Mouse (Mus musculus): Measurements from ENCODE around the gene Polrmt. TPM values are rescaled to one million over a fixed set of nuclear protein-coding genes. Genes with fewer than 3 reads are reported as not detected.

The Polrmt gene
- total and polyA plus RNA-seq, 3 experiments: 13.5 to 50.5 (median 49.0) TPM

DNA sequence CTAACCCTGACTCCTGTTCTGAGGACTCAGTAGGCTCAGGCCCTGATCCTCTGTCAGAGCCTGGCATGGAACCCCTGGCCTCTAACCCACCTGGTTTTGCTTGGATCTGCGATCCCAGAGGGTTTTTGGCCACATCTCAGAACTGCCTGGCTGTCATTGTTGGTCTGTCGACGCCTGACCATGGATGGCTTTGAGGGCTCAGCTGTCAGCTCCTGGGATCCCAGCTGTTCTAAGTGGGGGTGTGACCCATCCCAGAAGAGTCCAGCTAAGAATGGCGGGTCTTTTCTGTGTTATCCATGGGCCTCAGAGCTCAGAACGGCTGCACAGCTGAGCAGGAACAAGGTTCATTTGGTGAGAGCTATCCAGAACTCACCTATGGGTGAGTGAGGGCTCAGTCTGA, 25.3 kb downstream of the Polrmt start:
- Histone ChIP-seq H3K36me3 (replicated peaks in 1 of 2; ENCODE audit: control insufficient read depth in 1 of 2, insufficient read depth in 1 of 2, low read length in 1 of 2) (no peaks in the 10 kb centered on the region), H3K79me2 (replicated peaks; ENCODE audit: control insufficient read depth, extremely low read depth, insufficient read depth, poor library complexity, severe bottlenecking) (no peaks in the 10 kb centered on the region), H3K27ac (ENCODE audit: insufficient read depth, low read depth) (no peak overlapping the region), H3K4me1 (ENCODE audit: control insufficient read depth in 1 of 2, insufficient read depth in 2 of 2) (peaks cover 10 to 19% of the 10 kb centered on the region in 2 experiments), H3K27me3 (replicated peaks) (peaks cover 89% of the 10 kb centered on the region), H3K9ac (ENCODE audit: insufficient read depth, low read depth) (no peak overlapping the region), H3K9me3 (replicated peaks; ENCODE audit: low read length) (peaks cover 3% of the 10 kb centered on the region), H3K4me3 (replicated peaks in 1 of 3; ENCODE audit: low read depth in 2 of 3, low read length in 2 of 3, poor library complexity in 1 of 3) (no peak overlapping the region), H3K4me2 (ENCODE audit: insufficient read depth, low read depth, poor library complexity, severe bottlenecking) (no peak overlapping the region)
- in situ Hi-C loops (cut with MboI; ENCODE audit: low pct_ligation_motif_present, low pct_unique_long_range_greater_than_20kb, low sequenced_read_pairs) (no loop called here), dilution Hi-C loops (cut with MboI; ENCODE audit: extremely low pct_ligation_motif_present, extremely low pct_unique_long_range_greater_than_20kb, low sequenced_read_pairs) (no loop called here)
- DNase-seq (ENCODE audit: extremely low read depth): no peak
- TF ChIP-seq IRF4 (IDR thresholded peaks at IDR 0.05; ENCODE audit: low read depth, low read length) (no peak), SMC3 (IDR thresholded peaks at IDR 0.05; ENCODE audit: low read depth, low read length) (no peak), USF2 (conservative IDR thresholded peaks at IDR 0.05; ENCODE audit: low read depth, low read length) (no peak), JUN (IDR thresholded peaks at IDR 0.05; ENCODE audit: insufficient read depth, low read depth, low read length) (no peak), GABPA (IDR thresholded peaks at IDR 0.05; ENCODE audit: insufficient replicate concordance, low read depth, low read length) (no peak), POLR2A (IDR thresholded peaks at IDR 0.05; ENCODE audit: low read depth, low read length) (no peak), HCFC1 (IDR thresholded peaks at IDR 0.05; ENCODE audit: low read depth, low read length) (no peak), MAZ (IDR thresholded peaks at IDR 0.05; ENCODE audit: low read depth, low read length) (no peak), UBTF (IDR thresholded peaks at IDR 0.05; ENCODE audit: low read depth, low read length) (no peak), CTCF (conservative IDR thresholded peaks at IDR 0.05 in 1 of 2, IDR thresholded peaks at IDR 0.05 in 1 of 2; ENCODE audit: low read depth in 2 of 2, low read length in 2 of 2) (no peak), ETS1 (conservative IDR thresholded peaks at IDR 0.05; ENCODE audit: low read depth, low read length) (no peak), MAX (IDR thresholded peaks at IDR 0.05; ENCODE audit: low read length) (no peak), TCF12 (IDR thresholded peaks at IDR 0.05; ENCODE audit: low read depth, low read length) (no peak), PAX5 (IDR thresholded peaks at IDR 0.05; ENCODE audit: low read length) (no peak), CHD2 (IDR thresholded peaks at IDR 0.05; ENCODE audit: low read length) (no peak), ZKSCAN1 (IDR thresholded peaks at IDR 0.05; ENCODE audit: borderline replicate concordance, low read depth, low read length) (no peak), CHD1 (IDR thresholded peaks at IDR 0.05; ENCODE audit: low read depth, low read length) (no peak), ZMIZ1 (IDR thresholded peaks at IDR 0.05; ENCODE audit: low read depth, low read length) (no peak), NRF1 (IDR thresholded peaks at IDR 0.05; ENCODE audit: low read depth, low read length) (no peak), SIN3A (IDR thresholded peaks at IDR 0.05; ENCODE audit: low read length) (no peak)

DNA sequence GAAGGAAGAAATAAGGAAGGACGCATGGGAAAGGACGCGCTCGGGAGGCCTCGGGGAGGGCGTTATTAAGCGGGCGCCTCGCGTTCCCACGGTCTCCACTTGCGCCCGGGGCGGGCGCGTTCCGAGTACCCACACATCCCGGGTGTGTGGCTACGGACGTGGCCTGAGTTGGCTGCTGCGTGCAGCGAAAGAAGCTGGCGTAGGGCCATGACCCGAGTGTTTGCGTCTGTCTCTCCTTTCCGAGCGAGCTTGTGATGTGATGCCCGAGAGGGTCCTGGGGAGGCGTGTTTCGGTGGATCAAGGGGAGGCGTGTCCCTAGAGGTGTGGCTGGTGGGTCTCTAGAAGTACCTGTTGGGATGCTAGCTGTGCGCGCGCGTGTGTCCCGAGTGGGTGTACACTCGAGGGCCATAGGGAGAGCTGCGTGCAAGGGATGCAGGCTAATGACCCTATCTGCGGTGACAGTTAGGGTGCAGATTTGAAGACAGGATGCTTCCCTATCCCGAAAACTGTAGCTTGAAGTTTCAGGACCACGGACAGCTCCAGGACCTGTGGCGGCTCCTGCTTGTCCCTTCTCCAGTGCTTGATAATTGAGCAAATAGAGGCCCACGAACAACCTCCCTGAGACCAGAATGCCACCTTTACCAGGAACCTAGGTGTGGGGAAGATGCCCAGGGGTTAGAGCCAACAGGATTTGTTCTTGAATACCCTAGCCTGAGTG, 28.6 kb downstream of the Polrmt start:
- Histone ChIP-seq H3K27me3 (replicated peaks) (peaks cover 79% of the 10 kb centered on the region), H3K36me3 (replicated peaks in 1 of 2; ENCODE audit: control insufficient read depth in 1 of 2, insufficient read depth in 1 of 2, low read length in 1 of 2) (no peaks in the 10 kb centered on the region), H3K4me1 (ENCODE audit: control insufficient read depth in 1 of 2, insufficient read depth in 2 of 2) (peaks cover 8 to 15% of the 10 kb centered on the region in 2 experiments), H3K4me3 (replicated peaks in 1 of 3; ENCODE audit: low read depth in 2 of 3, low read length in 2 of 3, poor library complexity in 1 of 3) (no peak overlapping the region), H3K9me3 (replicated peaks; ENCODE audit: low read length) (peaks cover 3% of the 10 kb centered on the region), H3K4me2 (ENCODE audit: insufficient read depth, low read depth, poor library complexity, severe bottlenecking) (no peak overlapping the region), H3K79me2 (replicated peaks; ENCODE audit: control insufficient read depth, extremely low read depth, insufficient read depth, poor library complexity, severe bottlenecking) (no peaks in the 10 kb centered on the region), H3K27ac (ENCODE audit: insufficient read depth, low read depth) (no peak overlapping the region), H3K9ac (ENCODE audit: insufficient read depth, low read depth) (no peak overlapping the region)
- in situ Hi-C loops (cut with MboI; ENCODE audit: low pct_ligation_motif_present, low pct_unique_long_range_greater_than_20kb, low sequenced_read_pairs) (no loop called here), dilution Hi-C loops (cut with MboI; ENCODE audit: extremely low pct_ligation_motif_present, extremely low pct_unique_long_range_greater_than_20kb, low sequenced_read_pairs) (no loop called here)
- DNase-seq (ENCODE audit: extremely low read depth): peak; percentile 52
- peak; percentile 65 for TF ChIP-seq SIN3A (IDR thresholded peaks at IDR 0.05; ENCODE audit: low read length)
- no peak for TF ChIP-seq PAX5 (IDR thresholded peaks at IDR 0.05; ENCODE audit: low read length)
- TF ChIP-seq RAD21 (IDR thresholded peaks at IDR 0.05; ENCODE audit: low read depth, low read length): no peak
- TF ChIP-seq MXI1 (IDR thresholded peaks at IDR 0.05; ENCODE audit: low read depth, low read length): peak; percentile 38; the same call in 1 of the 2 replicates
